26 mouse cellular contexts compared by ENCODE assay signal in the genomic region with DNA sequence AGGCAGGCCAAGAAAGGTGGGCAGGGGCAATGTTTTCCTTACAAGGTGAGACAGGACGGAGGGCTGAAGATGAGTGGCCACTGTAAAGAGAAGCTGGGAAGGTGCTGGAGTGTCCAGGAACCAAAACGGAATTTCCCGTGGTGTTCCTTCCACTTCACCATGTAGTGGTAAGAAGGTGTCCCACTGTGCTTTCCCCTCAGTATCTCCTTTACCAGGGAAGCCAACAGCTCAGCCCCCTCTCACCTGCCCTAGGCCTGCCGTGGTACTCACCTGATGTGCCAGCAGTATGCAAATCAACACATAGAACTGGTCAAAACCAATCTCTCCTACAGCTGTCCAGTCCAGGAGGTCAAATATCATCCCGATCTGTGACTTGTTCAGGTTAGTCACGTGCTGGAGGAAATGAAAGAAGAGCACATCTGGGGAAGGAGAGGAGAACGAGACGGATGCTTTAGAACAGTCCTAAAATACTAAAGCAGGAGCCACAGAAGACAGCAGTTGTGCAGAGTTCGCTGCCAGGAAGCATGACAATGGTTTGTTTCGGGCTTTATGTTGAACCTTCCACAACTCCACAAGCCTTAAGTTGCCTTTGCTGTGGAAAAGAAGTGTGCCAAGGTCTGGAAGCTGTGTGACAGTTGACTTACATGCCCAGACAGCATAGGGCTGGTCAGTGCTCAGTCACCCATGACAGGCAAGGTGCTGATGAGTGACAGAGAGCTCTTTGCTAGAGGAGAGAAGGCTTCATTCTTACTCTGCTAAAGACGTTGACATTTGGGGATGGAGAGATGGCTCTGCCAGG. TPM values are rescaled to one million over a fixed set of nuclear protein-coding genes. Genes with fewer than 3 reads are reported as not detected.
"Had no signal": no experiment of that assay in that cellular context is flagged by ENCODE, and none has a peak within 500 bp of the region (broad histone marks: within the 10 kb centered on the region; RNA-seq: fewer than 3 reads in every experiment).

No protein-coding gene starts in this region.

- H3K4me1 ChIP-seq: heart, embryonic 12.5 days; hindbrain, embryonic 13.5 days; hindbrain, embryonic 15.5 days; limb, embryonic 13.5 days; limb, embryonic 15.5 days had no signal

- DNase-seq: gastrocnemius, postnatal 14 days; gastrocnemius, postnatal 36 days; heart, postnatal 14 days; heart, postnatal 36 days; kidney, adult 18-20 months; kidney, adult 8-10 months; kidney, postnatal 10 days; kidney, postnatal 25 days; kidney, postnatal 4 days; layer of hippocampus, adult 9-11 months; layer of hippocampus, postnatal 36 days; left cerebral cortex, postnatal 4 days had no signal

- ATAC-seq: hindbrain, postnatal 0 days; intestine, embryonic 16.5 days; liver, embryonic 12.5 days had no signal

- H3K4me2 ChIP-seq: heart, embryonic 12.5 days; hindbrain, embryonic 13.5 days; hindbrain, embryonic 15.5 days; limb, embryonic 13.5 days; limb, embryonic 15.5 days; liver, embryonic 12.5 days had no signal

- H3K27ac ChIP-seq: heart, adult 2 months; hindbrain, embryonic 13.5 days; hindbrain, embryonic 15.5 days; hindbrain, postnatal 0 days; limb, embryonic 13.5 days; limb, embryonic 15.5 days; liver, embryonic 12.5 days; liver, embryonic 14.5 days had no signal

- H3K9ac ChIP-seq: heart, embryonic 12.5 days; hindbrain, embryonic 13.5 days; hindbrain, embryonic 15.5 days; limb, embryonic 13.5 days; limb, embryonic 15.5 days; liver, embryonic 12.5 days; liver, embryonic 14.5 days had no signal

- H3K36me3 ChIP-seq: hindbrain, embryonic 15.5 days; liver, embryonic 12.5 days had no signal

- H3K27me3 ChIP-seq: heart, embryonic 12.5 days; hindbrain, embryonic 13.5 days; hindbrain, embryonic 15.5 days; limb, embryonic 13.5 days; limb, embryonic 15.5 days; liver, embryonic 12.5 days had no signal

- H3K4me3 ChIP-seq: heart, adult 2 months; heart, embryonic 12.5 days; hindbrain, embryonic 13.5 days; hindbrain, embryonic 15.5 days; limb, embryonic 13.5 days; limb, embryonic 15.5 days; liver, embryonic 12.5 days had no signal

- H3K9me3 ChIP-seq: heart, embryonic 12.5 days; hindbrain, embryonic 13.5 days; hindbrain, embryonic 15.5 days; limb, embryonic 13.5 days; limb, embryonic 15.5 days; liver, embryonic 12.5 days had no signal

RNA-seq across cellular contexts. Expression of a gene that starts 7.6 kb away (rescaled TPM):
- total RNA-seq: heart, adult 2 months; hematopoietic stem cell, adult 5-6 weeks; hindbrain, postnatal 0 days; left cerebral cortex, postnatal 10 days; liver, adult 2 months had no signal
- polyA plus RNA-seq: heart, adult 2 months; hindbrain, embryonic 13.5 days; hindbrain, postnatal 0 days; limb, embryonic 11.5 days; limb, embryonic 15.5 days; liver, adult 2 months had no signal
